Mouse (Mus musculus): ENCODE results near the gene Rec8.

DNA sequence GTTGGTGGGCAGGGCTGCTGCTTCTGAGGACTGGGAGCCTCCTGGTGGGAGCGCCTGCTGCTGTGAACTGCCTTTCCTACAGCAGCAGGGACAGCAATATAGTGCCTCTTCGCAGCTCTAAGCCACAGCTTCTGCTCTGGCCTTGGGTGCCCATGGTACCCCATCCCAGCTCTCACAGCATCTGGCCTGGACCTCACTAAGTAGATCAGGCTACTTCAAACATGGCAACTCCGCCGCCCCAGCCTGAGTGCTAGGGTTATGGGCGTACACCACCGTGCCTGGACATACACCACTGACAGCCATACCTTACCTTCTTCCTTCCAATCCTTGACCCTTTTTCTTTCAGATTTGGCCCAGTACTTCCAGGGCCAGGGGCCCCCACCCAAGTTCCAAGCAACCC, 9.5 kb upstream of the Rec8 start:
- TF ChIP-seq POLR2A (IDR thresholded peaks at IDR 0.05; ENCODE audit: extremely low read depth, insufficient read depth, low read length) (no peak), CTCF (IDR thresholded peaks at IDR 0.05; ENCODE audit: extremely low read depth, insufficient read depth, low read length) (no peak)

Data from cortical plate, adult 2 months (tissue).